In genomic region chr1:180952085-180952746, GRCm38 (mm10) we compare ENCODE assay signal across 17 mouse cellular contexts. TPM values are rescaled to one million over a fixed set of nuclear protein-coding genes. Genes with fewer than 3 reads are reported as not detected.
DNase-seq lines count a peak whose midpoint lies in the region; ATAC-seq lines count a peak whose summit lies in the region.
"Had no signal": no experiment of that assay in that cellular context is flagged by ENCODE, and none has a peak within 500 bp of the region (broad histone marks: within the 10 kb centered on the region; RNA-seq: fewer than 3 reads in every experiment).

No protein-coding gene starts in this region.

- H3K36me3 ChIP-seq in intestine, embryonic 14.5 days (ENCODE audit: control insufficient read depth, insufficient read depth, low read length), result peaks cover 59% of the 10 kb centered on the region
- H3K36me3 ChIP-seq in liver, embryonic 13.5 days, result peaks cover 58% of the 10 kb centered on the region
- H3K36me3 ChIP-seq: embryonic facial prominence, embryonic 10.5 days; midbrain, embryonic 10.5 days had no signal

- peak overlapping the region; percentile 6; the same call in 1 of the 2 replicates for H3K27ac ChIP-seq in intestine, embryonic 14.5 days (ENCODE audit: low read depth)
- peak overlapping the region; percentile 62; the same call in 1 of the 2 replicates for H3K27ac ChIP-seq in liver, embryonic 13.5 days
- H3K27ac ChIP-seq: embryonic facial prominence, embryonic 10.5 days; layer of hippocampus, adult 2 months; left cerebral cortex, adult 2 months; midbrain, embryonic 10.5 days had no signal

- peak; percentile 67 for DNase-seq in kidney, adult 11 months
- no peak for DNase-seq in kidney, adult 18-20 months
- no peak for DNase-seq in intestine, embryonic 14.5 days (ENCODE audit: low spot score)
- DNase-seq in liver, embryonic 13.5 days, result no peak
- DNase-seq in lung, postnatal 36 days, result peak; percentile 83
- DNase-seq in gastrocnemius, postnatal 4 days (ENCODE audit: low spot score in 2 of 2), result no peak
- DNase-seq in thymus, postnatal 14 days, result no peak
- DNase-seq: adrenal gland, postnatal 10 days; cerebellum, adult 9-11 months had no signal

- 0 out of 2 replicates have a peak, but pooled peaks cover 3% of the 10 kb centered on the region for H3K4me1 ChIP-seq in intestine, embryonic 14.5 days (replicated peaks; ENCODE audit: control insufficient read depth, insufficient read depth, low read length)
- peaks cover 16% of the 10 kb centered on the region for H3K4me1 ChIP-seq in liver, embryonic 13.5 days (replicated peaks)
- H3K4me1 ChIP-seq: midbrain, embryonic 10.5 days had no signal

- no peak overlapping the region for H3K4me2 ChIP-seq in intestine, embryonic 14.5 days (ENCODE audit: low read length)
- 0 out of 2 replicates have a peak overlapping the region, but pooled peaks have one; percentile 11 for H3K4me2 ChIP-seq in liver, embryonic 13.5 days

- ATAC-seq in intestine, embryonic 14.5 days (replicated peaks; ENCODE audit: low FRiP score, low TSS enrichment, low read depth), result peak; percentile 81
- peak; percentile 57 for ATAC-seq in liver, embryonic 13.5 days (ENCODE audit: low read depth)
- ATAC-seq in erythroblast, adult 5-6 weeks (replicated peaks; ENCODE audit: low FRiP score, poor library complexity, severe bottlenecking), result no peak

- WGBS in intestine, embryonic 14.5 days, result 52% methylated on average over 6 of the region's 6 CpGs
- WGBS in liver, embryonic 13.5 days (ENCODE audit: insufficient replicate concordance), result 56% methylated on average over 6 of the region's 6 CpGs

- no peak overlapping the region for H3K9ac ChIP-seq in intestine, embryonic 14.5 days (ENCODE audit: low read length)
- no peak overlapping the region for H3K9ac ChIP-seq in liver, embryonic 13.5 days

- H3K4me3 ChIP-seq in intestine, embryonic 14.5 days (ENCODE audit: low read depth, low read length), result no peak overlapping the region
- no peak overlapping the region for H3K4me3 ChIP-seq in liver, embryonic 13.5 days (replicated peaks)
- H3K4me3 ChIP-seq: embryonic facial prominence, embryonic 10.5 days; layer of hippocampus, adult 2 months; left cerebral cortex, adult 2 months; midbrain, embryonic 10.5 days; myocyte had no signal

- no peaks in the 10 kb centered on the region for H3K9me3 ChIP-seq in intestine, embryonic 14.5 days (ENCODE audit: control insufficient read depth, low read length)
- H3K9me3 ChIP-seq in liver, embryonic 13.5 days (replicated peaks), result no peaks in the 10 kb centered on the region
- H3K9me3 ChIP-seq: embryonic facial prominence, embryonic 10.5 days; midbrain, embryonic 10.5 days had no signal

- no peaks in the 10 kb centered on the region for H3K27me3 ChIP-seq in intestine, embryonic 14.5 days (replicated peaks; ENCODE audit: control insufficient read depth, insufficient read depth, low read length)
- no peaks in the 10 kb centered on the region for H3K27me3 ChIP-seq in liver, embryonic 13.5 days

RNA-seq across cellular contexts. Expression of gene Tmem63a, which starts 10.1 kb away (rescaled TPM):
- 14.2 and 14.8 TPM in 2 replicates for polyA plus RNA-seq in intestine, embryonic 14.5 days (2014; fragmentation: Nextera tagmentation; extraction: Ambion mirVana)
- 5.2 and 7.5 TPM in 2 replicates for polyA plus RNA-seq in liver, embryonic 13.5 days (2015; fragmentation: Nextera tagmentation; extraction: Ambion mirVana)
- 10 to 100 TPM; 15.3 to 17.3 TPM for total RNA-seq in gastrocnemius, postnatal 4 days (2021)
- total RNA-seq in erythroblast, adult 5-6 weeks (2015; ENCODE audit: low replicate concordance), result 8.5 and 13.8 TPM in 2 replicates
- total RNA-seq in erythroblast, adult 5-6 weeks (2017; ENCODE audit: low replicate concordance), result 6.6 and 13.1 TPM in 2 replicates

RNA-seq across cellular contexts. Expression of gene Lefty1, which starts 17.4 kb away (rescaled TPM):
- polyA plus RNA-seq in intestine, embryonic 14.5 days (2014; fragmentation: Nextera tagmentation; extraction: Ambion mirVana), result 1.7 and 2.1 TPM in 2 replicates
- 6.0 and 6.5 TPM in 2 replicates for polyA plus RNA-seq in liver, embryonic 13.5 days (2015; fragmentation: Nextera tagmentation; extraction: Ambion mirVana)
- 1 to 10 TPM in 1 of 2 experiments, under 1 TPM in 1; 0.96 to 1.5 TPM for total RNA-seq in gastrocnemius, postnatal 4 days (2021)
- total RNA-seq in erythroblast, adult 5-6 weeks (2015; ENCODE audit: low replicate concordance), result not detected in 2 replicates
- total RNA-seq in erythroblast, adult 5-6 weeks (2017; ENCODE audit: low replicate concordance), result not detected in 2 replicates

RNA-seq across cellular contexts. Expression of gene Pycr2, which starts 48.1 kb away (rescaled TPM):
- 82.1 and 86.5 TPM in 2 replicates for polyA plus RNA-seq in intestine, embryonic 14.5 days (2014; fragmentation: Nextera tagmentation; extraction: Ambion mirVana)
- 122 and 128 TPM in 2 replicates for polyA plus RNA-seq in liver, embryonic 13.5 days (2015; fragmentation: Nextera tagmentation; extraction: Ambion mirVana)
- total RNA-seq in gastrocnemius, postnatal 4 days (2021), result 10 to 100 TPM; 24.1 to 27.0 TPM
- total RNA-seq in erythroblast, adult 5-6 weeks (2015; ENCODE audit: low replicate concordance), result 9.0 and 9.8 TPM in 2 replicates
- 5.8 and 7.0 TPM in 2 replicates for total RNA-seq in erythroblast, adult 5-6 weeks (2017; ENCODE audit: low replicate concordance)

RNA-seq across cellular contexts. Expression of gene Lefty2, which starts 59.3 kb away (rescaled TPM):
- polyA plus RNA-seq in intestine, embryonic 14.5 days (2014; fragmentation: Nextera tagmentation; extraction: Ambion mirVana), result 0.18 TPM in 1 of 2 replicates, not detected in the other
- not detected in 2 replicates for polyA plus RNA-seq in liver, embryonic 13.5 days (2015; fragmentation: Nextera tagmentation; extraction: Ambion mirVana)
- not detected for total RNA-seq in gastrocnemius, postnatal 4 days (2021)
- not detected in 2 replicates for total RNA-seq in erythroblast, adult 5-6 weeks (2015; ENCODE audit: low replicate concordance)
- total RNA-seq in erythroblast, adult 5-6 weeks (2017; ENCODE audit: low replicate concordance), result not detected in 2 replicates
- polyA plus RNA-seq: embryonic facial prominence, embryonic 10.5 days; heart, embryonic 14.5 days; hindbrain, embryonic 11.5 days; midbrain, embryonic 10.5 days; myocyte had no signal

Comparison
In these comparisons a context has a peak if more than half of its experiments do, and no peak if none do; other contexts are left out.
1. DNase-seq: peak in kidney, adult 11 months (single experiment) and lung, postnatal 36 days (single experiment); none in kidney, adult 18-20 months (single experiment), intestine, embryonic 14.5 days (single experiment), liver, embryonic 13.5 days (single experiment), gastrocnemius, postnatal 4 days (0 of 2) and thymus, postnatal 14 days (single experiment).